Mouse (Mus musculus): ENCODE measurements around the gene Gal. TPM values are rescaled to one million over a fixed set of nuclear protein-coding genes. Genes with fewer than 3 reads are reported as not detected.
A peak's percentile ranks its signal among the peaks of the same experiment; 100 is the strongest.

The Gal gene
- polyA plus RNA-seq, 1 experiment = not detected

- H3K27ac ChIP-seq (ENCODE audit: insufficient read depth, low read depth, low read length) = no peak overlapping the region
- TF ChIP-seq POLR2A (IDR thresholded peaks at IDR 0.05; ENCODE audit: borderline replicate concordance, low read depth, low read length) = no peak
- no peak for TF ChIP-seq CTCF (IDR thresholded peaks at IDR 0.05; ENCODE audit: low read depth, low read length)
- H3K4me3 ChIP-seq (ENCODE audit: insufficient read depth, low read length) = no peak overlapping the region
- no peaks in the 10 kb centered on the region; the same call in 1 of the 2 replicates for H3K4me1 ChIP-seq (ENCODE audit: control insufficient read depth, insufficient read depth, low read length)
These were observed 20.1 kb downstream of the Gal start for GRCm38 (mm10) chr19:3394216-3394615.

DNA sequence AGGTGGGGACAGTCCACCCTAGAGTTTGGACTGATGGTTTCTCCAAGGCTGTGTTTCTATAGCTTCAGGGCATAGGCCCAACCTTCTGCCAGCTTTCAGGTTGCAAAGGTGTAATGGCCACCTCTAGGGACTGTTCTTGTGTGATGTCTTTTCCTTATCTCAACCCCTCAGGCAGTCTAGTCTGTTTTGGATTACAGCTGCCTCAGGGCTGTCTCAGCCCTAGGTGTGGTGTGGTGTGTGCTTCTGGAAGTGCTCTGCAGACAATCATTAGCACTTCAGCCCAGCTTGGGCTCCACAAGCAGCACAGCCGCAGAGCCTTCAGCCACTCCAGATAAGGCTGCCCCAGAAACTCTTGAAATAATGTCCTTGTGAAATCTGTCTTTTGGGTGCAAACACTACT, 22.0 kb downstream of the Gal start:
- no peak for TF ChIP-seq POLR2A (IDR thresholded peaks at IDR 0.05; ENCODE audit: borderline replicate concordance, low read depth, low read length)
- no peak for TF ChIP-seq CTCF (IDR thresholded peaks at IDR 0.05; ENCODE audit: low read depth, low read length)
- Histone ChIP-seq H3K27ac (ENCODE audit: insufficient read depth, low read depth, low read length) (no peak overlapping the region), H3K4me3 (ENCODE audit: insufficient read depth, low read length) (no peak overlapping the region), H3K4me1 (ENCODE audit: control insufficient read depth, insufficient read depth, low read length) (peaks cover 5% of the 10 kb centered on the region)

- Histone ChIP-seq H3K4me1 (ENCODE audit: control insufficient read depth, insufficient read depth, low read length) (peaks cover 12% of the 10 kb centered on the region), H3K4me3 (ENCODE audit: insufficient read depth, low read length) (peak overlapping the region; percentile 67), H3K27ac (ENCODE audit: insufficient read depth, low read depth, low read length) (peak overlapping the region; percentile 51)
- peak; percentile 19; the same call in 1 of the 2 replicates for TF ChIP-seq CTCF (IDR thresholded peaks at IDR 0.05; ENCODE audit: low read depth, low read length)
- no peak for TF ChIP-seq POLR2A (IDR thresholded peaks at IDR 0.05; ENCODE audit: borderline replicate concordance, low read depth, low read length)
These were observed 25.3 kb downstream of the Gal start for GRCm38 (mm10) chr19:3389089-3389488.

- Histone ChIP-seq H3K4me3 (ENCODE audit: insufficient read depth, low read length) (peak within 1 kb of the TSS; percentile 67), H3K27ac (ENCODE audit: insufficient read depth, low read depth, low read length) (peak within 1 kb of the TSS; percentile 51)
These were observed 25.7 kb downstream of the Gal start, which contains the start of gene Tesmin for GRCm38 (mm10) chr19:3388629-3389057. Gene Tesmin (plus strand): TSS chr19:3388857.

GRCm38 (mm10) chr19:3388061-3388460, 26.3 kb downstream of the Gal start:
- no peak for TF ChIP-seq POLR2A (IDR thresholded peaks at IDR 0.05; ENCODE audit: borderline replicate concordance, low read depth, low read length)
- TF ChIP-seq CTCF (IDR thresholded peaks at IDR 0.05; ENCODE audit: low read depth, low read length) = no peak
- H3K4me3 ChIP-seq (ENCODE audit: insufficient read depth, low read length) = no peak overlapping the region
- H3K4me1 ChIP-seq (ENCODE audit: control insufficient read depth, insufficient read depth, low read length) = peaks cover 13% of the 10 kb centered on the region
- no peak overlapping the region for H3K27ac ChIP-seq (ENCODE audit: insufficient read depth, low read depth, low read length)

More at GRCm38 (mm10) chr19:3388629-3389057, 25.7 kb downstream of the Gal start, which contains the start of gene Tesmin:
- H3K4me1 ChIP-seq (ENCODE audit: control insufficient read depth, insufficient read depth, low read length) = peaks cover 13% of the 10 kb centered on the region
- no peak for TF ChIP-seq CTCF (IDR thresholded peaks at IDR 0.05; ENCODE audit: low read depth, low read length)
- TF ChIP-seq POLR2A (IDR thresholded peaks at IDR 0.05; ENCODE audit: borderline replicate concordance, low read depth, low read length) = no peak

DNA sequence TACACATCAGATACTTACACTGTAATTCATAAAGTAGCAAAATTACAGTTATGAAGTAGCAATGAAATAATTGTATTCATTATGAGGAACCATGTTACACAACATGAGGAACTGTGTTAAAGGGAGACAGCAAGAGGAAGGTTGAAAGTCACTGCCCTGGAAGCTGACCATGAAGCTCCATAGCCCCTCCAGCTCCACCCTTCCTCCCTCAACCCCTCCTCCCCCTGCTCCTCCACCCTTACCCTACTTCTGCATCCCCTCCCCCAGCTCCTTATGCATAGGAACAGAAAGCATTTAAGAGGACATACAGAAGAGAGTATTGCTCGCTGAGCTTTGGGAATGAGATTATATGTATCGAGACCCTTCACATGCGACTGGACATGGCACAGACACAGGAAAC, 35.7 kb downstream of the Gal start:
- Histone ChIP-seq H3K4me3 (ENCODE audit: insufficient read depth, low read length) (no peak overlapping the region; the same call in 1 of the 2 replicates), H3K4me1 (ENCODE audit: control insufficient read depth, insufficient read depth, low read length) (peaks cover 56% of the 10 kb centered on the region), H3K27ac (ENCODE audit: insufficient read depth, low read depth, low read length) (peak overlapping the region; percentile 90)
- no peak for TF ChIP-seq POLR2A (IDR thresholded peaks at IDR 0.05; ENCODE audit: borderline replicate concordance, low read depth, low read length)
- no peak for TF ChIP-seq CTCF (IDR thresholded peaks at IDR 0.05; ENCODE audit: low read depth, low read length)

GRCm38 (mm10) chr19:3376966-3377715, 37.2 kb downstream of the Gal start:
- Histone ChIP-seq H3K4me3 (ENCODE audit: insufficient read depth, low read length) (peak overlapping the region; percentile 17; the same call in 1 of the 2 replicates), H3K4me1 (ENCODE audit: control insufficient read depth, insufficient read depth, low read length) (peaks cover 56% of the 10 kb centered on the region), H3K27ac (ENCODE audit: insufficient read depth, low read depth, low read length) (peak overlapping the region; percentile 90)
- TF ChIP-seq CTCF (IDR thresholded peaks at IDR 0.05; ENCODE audit: low read depth, low read length) (no peak), POLR2A (IDR thresholded peaks at IDR 0.05; ENCODE audit: borderline replicate concordance, low read depth, low read length) (no peak)

- H3K4me3 ChIP-seq (ENCODE audit: insufficient read depth, low read length) = no peak overlapping the region
- H3K27ac ChIP-seq (ENCODE audit: insufficient read depth, low read depth, low read length) = peak overlapping the region; percentile 90
- H3K4me1 ChIP-seq (ENCODE audit: control insufficient read depth, insufficient read depth, low read length) = peaks cover 50% of the 10 kb centered on the region
- TF ChIP-seq POLR2A (IDR thresholded peaks at IDR 0.05; ENCODE audit: borderline replicate concordance, low read depth, low read length) (no peak), CTCF (IDR thresholded peaks at IDR 0.05; ENCODE audit: low read depth, low read length) (no peak)
These were observed 38.3 kb downstream of the Gal start for GRCm38 (mm10) chr19:3375945-3376495.

GRCm38 (mm10) chr19:3374028-3374427, 40.3 kb downstream of the Gal start:
- Histone ChIP-seq H3K4me1 (ENCODE audit: control insufficient read depth, insufficient read depth, low read length) (peaks cover 36% of the 10 kb centered on the region), H3K4me3 (ENCODE audit: insufficient read depth, low read length) (no peak overlapping the region), H3K27ac (ENCODE audit: insufficient read depth, low read depth, low read length) (no peak overlapping the region)
- TF ChIP-seq POLR2A (IDR thresholded peaks at IDR 0.05; ENCODE audit: borderline replicate concordance, low read depth, low read length) = no peak
- peak; percentile 18; the same call in 1 of the 2 replicates for TF ChIP-seq CTCF (IDR thresholded peaks at IDR 0.05; ENCODE audit: low read depth, low read length)

GRCm38 (mm10) chr19:3373380-3373779, 41.0 kb downstream of the Gal start:
- H3K4me3 ChIP-seq (ENCODE audit: insufficient read depth, low read length) = no peak overlapping the region
- TF ChIP-seq CTCF (IDR thresholded peaks at IDR 0.05; ENCODE audit: low read depth, low read length) = no peak
- TF ChIP-seq POLR2A (IDR thresholded peaks at IDR 0.05; ENCODE audit: borderline replicate concordance, low read depth, low read length) = no peak
- peaks cover 32% of the 10 kb centered on the region for H3K4me1 ChIP-seq (ENCODE audit: control insufficient read depth, insufficient read depth, low read length)
- H3K27ac ChIP-seq (ENCODE audit: insufficient read depth, low read depth, low read length) = no peak overlapping the region
